Mouse (Mus musculus): ENCODE data around the gene Spin1.

Gene Spin1

GRCm38 (mm10) chr13:51191416-51192140, 90.9 kb downstream of the Spin1 start:
- in situ Hi-C loops (cut with MseI, MboI): loop anchor here (5.0 to 10.0 kb wide), 2 partner anchors 223 to 231 kb away; no protein-coding TSS in a partner anchor

GRCm38 (mm10) chr13:51193893-51194292, 93.2 kb downstream of the Spin1 start:
- in situ Hi-C loops (cut with MseI, MboI): loop anchor here (5.0 to 10.0 kb wide), 2 partner anchors 221 to 228 kb away; no protein-coding TSS in a partner anchor

GRCm38 (mm10) chr13:51197699-51198098, 97.0 kb downstream of the Spin1 start:
- in situ Hi-C loops (cut with MseI, MboI): loop anchor here in 1 of 2 experiments (10.0 kb wide), 1 partner anchor 217 kb away; no protein-coding TSS in a partner anchor

- in situ Hi-C loops (cut with MseI, MboI): loop anchor here in 1 of 2 experiments (10.0 kb wide), 1 partner anchor 217 kb away; no protein-coding TSS in a partner anchor
Observed at GRCm38 (mm10) chr13:51198186-51198585, 97.5 kb downstream of the Spin1 start.

All from mouse trophoblast stem cell (cell line).